Mouse (Mus musculus) mesoderm, embryonic 11.5 days (tissue): ENCODE data around the gene Acp7.
"Not testable (repeated sequence)": the region's sequence is repeated elsewhere in the genome, so short reads cannot be mapped to it uniquely, and the experiment has no call there.

Experiments used
- DNase-seq: peaks from one replicate; pipeline ENCODE4 v3.0.0-alpha.2; 2012; ENCODE audit warnings: low read depth, low spot score

Acp7 gene

DNA sequence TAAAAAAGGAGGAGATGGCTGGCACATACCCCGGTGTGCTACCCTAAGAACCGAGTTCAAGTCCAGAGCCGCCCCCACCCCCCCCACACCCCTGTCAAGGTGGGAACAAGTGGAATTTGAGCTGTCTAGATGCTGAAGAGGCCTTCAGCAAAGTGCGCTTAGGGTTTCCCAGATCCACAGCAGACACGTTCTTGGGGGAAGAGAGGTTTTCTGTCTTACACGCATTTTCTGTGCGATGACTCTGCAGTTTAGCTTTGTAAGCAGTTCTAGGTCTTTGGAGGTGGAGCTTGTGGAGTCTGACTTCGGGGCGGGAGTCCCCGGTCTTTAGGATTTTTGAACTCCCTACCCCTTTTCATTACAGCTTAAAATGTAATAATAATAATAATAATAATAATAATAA lies at the start of gene Acp7:
Gene Acp7 (minus strand): TSS at position 260 of the 400 bp plus-strand sequence.
- DNase-seq: no peak

DNA sequence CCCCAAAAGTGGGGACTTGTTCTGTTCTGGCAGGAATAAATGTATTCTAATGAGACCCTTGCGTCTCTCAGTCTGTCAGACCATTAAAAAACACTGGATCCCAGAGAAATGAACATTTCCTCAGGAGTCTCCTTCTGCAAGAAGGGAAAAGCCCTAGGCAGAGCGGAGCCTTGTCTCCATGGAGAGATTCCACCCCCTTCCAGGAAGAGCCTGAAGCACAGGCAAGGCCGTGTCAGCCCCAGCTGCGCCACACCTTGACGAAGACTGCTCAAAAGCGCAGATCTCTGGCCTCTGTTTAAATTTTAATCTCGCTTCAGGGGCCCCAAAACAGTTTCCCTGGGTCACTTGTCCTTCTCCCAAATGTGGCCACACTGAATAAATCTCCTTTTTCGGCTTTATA lies 46.5 kb upstream of the Acp7 start:
- no peak for DNase-seq

GRCm38 (mm10) chr7:28676811-28677541 lies 45.8 kb upstream of the Acp7 start:
- no peak for DNase-seq

- no peak for DNase-seq
These were observed 44.6 kb upstream of the Acp7 start for GRCm38 (mm10) chr7:28675746-28676145.

DNA sequence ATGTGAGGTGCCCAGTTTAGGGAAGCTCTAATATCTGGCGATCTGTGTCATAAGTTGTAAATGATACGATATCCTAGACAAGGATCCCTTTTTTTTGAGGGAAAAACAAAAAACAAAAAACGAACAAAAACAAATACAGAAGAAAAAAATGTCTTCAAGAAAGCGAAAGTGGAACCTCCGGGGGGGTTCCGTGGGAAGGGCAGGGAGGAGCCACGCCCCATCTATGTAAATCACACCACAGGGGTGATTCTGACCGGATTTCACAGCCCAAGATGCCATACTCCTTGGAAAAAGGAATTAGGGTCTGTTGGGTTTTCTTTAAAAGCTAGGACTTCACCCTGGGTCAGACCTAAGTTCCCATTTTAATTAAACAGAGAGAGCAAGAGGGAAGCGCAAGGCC lies 43.9 kb upstream of the Acp7 start:
- DNase-seq: no peak

DNA sequence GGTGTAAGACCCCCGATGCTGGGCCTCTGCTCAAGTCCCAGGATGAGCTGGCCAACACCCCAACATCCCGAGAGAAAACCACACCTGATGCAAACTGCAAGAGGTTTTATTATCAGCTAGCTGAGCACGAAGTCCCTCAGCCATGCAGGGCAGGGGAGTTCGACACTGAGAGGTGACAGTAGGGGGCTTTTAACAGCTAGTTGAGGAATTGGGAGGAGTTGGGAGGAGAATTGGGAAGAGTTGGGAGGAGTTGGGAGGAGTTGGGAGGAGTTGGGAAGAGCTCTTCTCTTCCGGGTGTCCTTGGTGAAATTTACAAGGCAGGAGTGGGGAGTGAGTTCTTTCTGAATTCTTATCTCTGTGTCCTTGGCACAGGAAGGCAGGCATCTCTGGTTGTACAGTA lies 41.7 kb upstream of the Acp7 start:
- not testable (repeated sequence) for DNase-seq

DNA sequence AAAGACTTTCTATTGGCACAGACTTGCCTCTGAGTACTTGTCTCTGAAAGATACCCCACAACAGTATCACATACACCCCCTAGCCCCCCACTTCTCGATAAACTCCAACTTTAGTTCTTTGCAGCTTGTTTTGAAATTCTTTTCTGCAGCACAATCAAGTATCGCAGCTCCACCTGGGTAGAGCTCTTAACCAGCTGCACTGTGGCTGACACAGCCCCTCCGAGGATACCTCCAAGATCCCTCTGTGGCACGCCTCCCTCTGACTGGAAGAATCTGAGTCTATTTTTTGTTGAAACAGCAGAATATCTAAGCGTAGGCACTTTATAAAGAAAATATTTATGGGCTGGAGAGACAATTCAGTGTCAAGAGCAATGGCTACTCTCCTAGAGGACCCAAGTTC lies 41.1 kb upstream of the Acp7 start:
- DNase-seq: no peak

- DNase-seq: no peak
These were observed 40.0 kb upstream of the Acp7 start for GRCm38 (mm10) chr7:28671172-28671571.

DNA sequence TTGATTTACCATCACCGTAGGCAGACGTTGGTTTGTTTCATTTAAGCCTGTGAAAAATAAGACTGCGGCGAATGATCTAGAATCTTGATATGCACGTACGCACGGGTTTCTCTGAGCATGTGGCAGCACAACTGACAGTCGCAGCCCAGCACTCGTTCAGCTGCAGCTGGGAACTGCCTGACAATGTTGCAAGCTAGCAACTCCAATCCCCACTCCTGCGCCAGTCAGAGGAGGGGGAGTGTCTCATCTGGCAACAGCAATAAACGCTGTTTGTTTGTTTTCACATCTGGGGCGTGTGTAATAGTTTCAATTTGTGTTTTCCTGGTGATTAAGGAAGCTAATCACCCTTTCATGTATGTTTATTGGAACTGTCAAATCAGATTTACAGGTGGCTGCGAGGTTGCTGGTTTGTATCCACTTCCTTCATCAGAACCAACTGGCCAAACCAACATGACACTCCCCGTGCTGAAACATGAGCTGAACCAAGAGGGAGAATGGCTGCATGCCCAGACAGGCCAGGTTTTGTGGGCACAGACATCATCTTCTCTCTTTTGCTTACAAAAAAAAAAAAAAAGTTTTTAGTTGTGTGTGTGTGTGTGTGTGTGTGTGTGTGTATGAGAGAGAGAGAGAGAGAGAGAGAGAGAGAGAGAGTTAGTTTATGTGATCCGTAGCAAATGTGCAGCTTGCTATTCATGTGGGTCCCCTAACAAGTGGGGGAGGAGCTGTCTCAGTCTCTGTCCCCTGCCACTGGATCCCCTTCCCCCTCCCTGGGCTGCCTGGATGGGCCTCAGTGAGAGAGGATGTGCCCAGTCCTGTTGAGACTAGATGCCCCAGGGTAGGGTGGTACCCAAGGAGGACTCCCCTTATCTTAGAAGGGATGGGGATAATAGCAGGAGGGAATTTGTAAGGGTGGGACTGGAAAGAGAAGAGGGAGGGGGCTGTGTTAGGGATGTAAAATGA lies 34.8 kb upstream of the Acp7 start:
- peak; percentile 31 for DNase-seq

DNA sequence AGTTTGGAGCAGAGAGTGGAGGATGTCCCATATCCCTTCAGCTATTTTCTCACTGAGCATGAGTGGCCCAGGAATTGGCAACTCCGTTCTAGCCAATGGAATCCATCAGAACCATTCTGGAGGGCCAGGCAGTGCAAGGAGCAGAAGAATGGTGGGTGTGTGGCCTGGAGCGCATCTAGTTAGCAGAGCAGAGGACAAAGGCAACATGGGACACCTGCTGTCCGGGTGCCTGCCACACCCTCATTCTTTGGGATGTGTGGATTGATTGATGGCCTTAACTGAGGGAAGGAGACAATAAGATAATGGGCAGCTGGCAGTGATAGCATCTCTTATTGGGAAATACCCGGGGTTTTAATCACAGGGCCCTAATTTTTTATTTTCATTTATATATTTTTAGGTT lies 25.3 kb upstream of the Acp7 start:
- no peak for DNase-seq

DNA sequence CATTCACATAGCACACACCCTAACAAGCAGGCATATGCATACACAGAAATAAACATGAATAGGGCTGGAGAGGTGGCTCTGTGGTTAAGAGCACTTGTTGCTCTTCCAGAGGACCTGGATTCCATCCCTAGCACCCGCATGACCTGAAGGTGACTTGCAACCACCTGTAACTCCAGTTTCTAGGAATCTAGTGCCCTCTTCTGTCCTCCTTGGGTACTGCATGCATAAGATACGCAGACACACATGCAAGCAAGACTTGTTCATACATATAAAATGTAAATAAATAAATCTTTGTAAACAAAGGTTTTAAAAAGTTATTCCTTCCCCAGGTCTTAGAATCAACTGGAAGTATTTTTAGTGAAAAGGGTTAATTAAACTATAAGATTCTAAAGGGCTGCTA lies 20.0 kb upstream of the Acp7 start:
- DNase-seq: no peak

GRCm38 (mm10) chr7:28647016-28647415 lies 15.9 kb upstream of the Acp7 start:
- DNase-seq: no peak

DNA sequence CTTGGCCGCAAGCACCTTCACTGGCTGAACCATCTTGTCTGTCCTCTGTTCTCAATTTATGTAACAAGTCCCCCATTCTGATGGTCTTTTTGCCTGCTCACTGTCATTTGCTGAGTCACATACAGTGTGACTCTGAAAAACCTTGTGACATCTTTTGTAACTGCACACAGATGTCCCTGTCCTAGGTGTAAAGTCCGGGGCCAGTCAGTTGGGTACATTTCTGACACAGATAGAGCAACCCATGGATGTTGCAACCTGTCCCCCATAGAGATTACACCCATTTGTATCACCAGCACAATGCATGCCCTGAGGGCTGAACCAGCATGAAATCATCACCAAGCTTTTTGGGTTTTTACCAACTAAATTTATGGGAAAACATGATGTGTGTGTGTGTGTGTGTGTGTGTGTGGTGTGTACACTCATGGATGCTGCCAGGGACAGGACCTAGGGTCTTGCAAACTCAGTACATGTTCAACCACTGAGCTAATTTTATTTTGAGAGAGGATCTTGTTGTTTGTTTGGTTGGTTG lies 14.9 kb upstream of the Acp7 start:
- no peak for DNase-seq

DNA sequence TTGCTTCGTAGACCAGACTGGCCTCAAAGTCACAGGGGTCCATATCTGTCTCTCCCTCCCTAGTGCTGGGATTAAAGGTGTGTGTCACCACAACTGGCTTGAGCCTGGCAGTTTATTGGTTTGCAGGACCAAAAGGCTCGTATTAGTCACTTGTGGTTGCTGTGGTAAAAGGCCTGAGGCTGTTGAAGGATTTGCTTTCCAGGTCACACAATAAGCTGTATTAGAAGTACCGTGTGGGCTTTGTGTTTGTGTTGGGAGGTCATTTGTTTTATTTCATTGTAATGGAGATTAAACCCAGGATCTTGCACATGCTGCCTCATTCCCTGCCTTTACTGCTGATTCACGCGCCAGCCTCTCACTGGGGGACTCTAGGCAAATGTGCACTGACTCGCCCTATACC lies 14.2 kb upstream of the Acp7 start:
- no peak for DNase-seq

DNA sequence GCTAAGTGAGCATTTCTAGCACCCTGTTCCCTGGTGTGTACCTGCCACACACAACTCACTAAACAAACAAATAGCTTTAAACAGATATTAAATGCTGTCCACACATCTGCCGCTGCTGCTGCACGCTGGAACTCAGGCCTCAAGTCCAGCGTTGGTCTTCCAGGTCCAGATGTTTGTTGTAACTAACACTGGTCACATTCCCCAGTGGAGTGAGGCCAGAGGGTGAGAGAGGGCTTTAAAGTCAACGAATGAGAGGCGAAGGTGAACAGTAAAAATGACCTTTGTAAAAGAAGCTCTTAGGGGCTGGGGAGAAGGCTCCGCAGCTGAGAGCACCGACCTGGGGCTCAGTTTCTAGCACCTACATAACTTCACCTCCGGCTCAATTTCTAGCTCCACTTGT lies 10.4 kb upstream of the Acp7 start:
- no peak for DNase-seq

GRCm38 (mm10) chr7:28637511-28637910 lies 6.4 kb upstream of the Acp7 start:
- no peak for DNase-seq

GRCm38 (mm10) chr7:28634128-28634527 lies 3.0 kb upstream of the Acp7 start:
- DNase-seq: no peak

GRCm38 (mm10) chr7:28624791-28625190 lies 6.3 kb downstream of the Acp7 start:
- DNase-seq: no peak

DNA sequence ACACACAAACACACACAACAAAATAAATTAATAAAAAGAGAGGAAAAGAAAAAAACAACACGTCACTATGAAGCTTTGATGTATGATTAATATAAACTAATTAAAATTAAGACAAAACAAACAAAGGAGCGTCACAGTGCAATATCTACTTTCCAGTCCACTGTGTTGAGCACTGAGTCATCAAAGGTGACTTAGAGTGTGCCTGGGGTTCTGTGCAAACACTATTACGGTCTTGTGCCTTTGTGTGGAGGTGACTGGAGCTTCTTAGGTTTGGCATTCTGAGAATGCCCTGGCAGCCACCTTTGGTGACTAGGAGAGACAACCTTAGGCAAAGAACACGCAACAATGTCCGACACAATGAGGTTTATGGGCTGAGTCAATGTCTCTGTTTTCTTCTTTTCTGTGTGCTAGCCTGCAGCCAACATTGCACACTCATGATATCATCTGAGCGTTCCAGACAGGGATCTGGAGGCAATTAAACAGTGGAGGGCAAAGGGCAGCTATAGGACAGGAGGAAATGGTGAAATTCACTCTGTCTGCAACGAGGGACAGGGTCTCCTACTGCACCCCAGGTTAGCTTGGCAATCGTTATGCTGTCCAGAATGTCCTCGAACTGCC lies 11.9 kb downstream of the Acp7 start:
- DNase-seq: no peak

DNA sequence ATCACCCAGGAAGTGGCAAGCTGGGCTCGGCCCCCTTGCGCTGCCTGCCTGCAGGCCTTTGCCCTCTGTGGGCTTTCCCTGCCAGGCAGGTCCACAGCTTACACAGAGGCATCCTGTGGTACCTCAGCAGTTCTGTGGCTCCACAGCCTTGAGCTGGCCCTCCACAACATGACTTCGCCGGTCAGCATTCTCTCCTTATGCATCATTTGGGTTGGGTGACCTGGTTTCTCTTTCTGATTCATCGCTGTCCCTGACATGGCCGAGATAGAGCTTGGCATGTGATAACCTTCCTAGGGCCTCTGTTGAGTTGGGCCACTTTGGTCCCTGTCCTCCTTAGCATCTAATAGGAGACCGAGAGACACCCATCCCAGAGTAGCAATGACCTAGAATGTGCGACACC lies 25.2 kb downstream of the Acp7 start:
- no peak for DNase-seq

GRCm38 (mm10) chr7:28603788-28604187 lies 27.3 kb downstream of the Acp7 start:
- not testable (repeated sequence) for DNase-seq

- no peak for DNase-seq
These were observed 28.0 kb downstream of the Acp7 start for GRCm38 (mm10) chr7:28603136-28603535.
